Mouse (Mus musculus) Patski (cell line): ENCODE measurements around the gene Adcy2. TPM values are rescaled to one million over a fixed set of nuclear protein-coding genes. Genes with fewer than 3 reads are reported as not detected.

ENCODE experiments used
- ATAC-seq: fragments of 100-300 bp; one replicate; pipeline ENCODE4 v1.8.0; 2021
- CTCF ChIA-PET: fragments of 350-600 bp; sonication (Branson Sonifier 250); formaldehyde crosslinking; loops from one replicate; lab custom pipeline; 2022; ENCODE audit warnings: inconsistent platforms; lab: Charles Lee
- POLR2A ChIA-PET: fragments of 350-600 bp; sonication (Branson Sonifier 250); formaldehyde crosslinking; loops from one replicate; lab custom pipeline; 2022; ENCODE audit warnings: antibody characterized with exemption, inconsistent platforms; lab: Charles Lee
- DNase-seq: peaks from one replicate; pipeline ENCODE4 v3.0.0-alpha.2; 2011; ENCODE audit warnings: low read depth, low spot score
- H3K27me3 ChIP-seq: fragments of 371-371 bp; one replicate; pipeline ENCODE4 v1.5.1; 2021
- CTCF ChIP-seq: fragments of 100-300 bp; IDR thresholded peaks from one replicate; pipeline ENCODE4 v1.5.1; 2021
- in situ Hi-C: fragments of 300-500 bp; cut with MboI; formaldehyde crosslinking; loops from 3 replicates; pipeline ENCODE4 v1.11.1; 2018; ENCODE audit warnings: low pct_unique_long_range_greater_than_20kb, mixed read lengths
- polyA plus RNA-seq: library from polyadenylated mRNA; unstranded; gene quantifications from one replicate; pipeline ENCODE4 v1.2.3, GENCODE M21; 2021

Gene Adcy2
- polyA plus RNA-seq, 1 experiment from 2014 or later: 0.06 TPM

- DNase-seq (no peak), ATAC-seq (no peak)
- in situ Hi-C loops: no loop called here
- ChIA-PET POLR2A (no interaction called here), CTCF (no interaction called here)
- no peak for TF ChIP-seq CTCF
- no peaks in the 10 kb centered on the region for H3K27me3 ChIP-seq
These were observed 170.9 kb downstream of the Adcy2 start for GRCm38 (mm10) chr13:68828441-68828840.

- CTCF ChIA-PET: interaction anchor here (1.4 kb wide), 1 partner anchor 10 kb away, joined by 4 read pairs; no protein-coding TSS in a partner anchor
- DNase-seq (peak; percentile 22), ATAC-seq (no peak)
- H3K27me3 ChIP-seq: no peaks in the 10 kb centered on the region
- TF ChIP-seq CTCF: no peak
- POLR2A ChIA-PET: no interaction called here
- in situ Hi-C loops: no loop called here
These were observed 172.9 kb downstream of the Adcy2 start for GRCm38 (mm10) chr13:68826461-68826860.

GRCm38 (mm10) chr13:68820858-68821579 is 178.3 kb downstream of the Adcy2 start:
- POLR2A ChIA-PET: interaction anchor here (0.6 kb wide), 1 partner anchor 293 kb away, joined by 4 read pairs; no protein-coding TSS in a partner anchor
- in situ Hi-C loops: no loop called here
- CTCF ChIA-PET: interaction anchor here (1.4 kb wide), 1 partner anchor 10 kb away, joined by 4 read pairs; no protein-coding TSS in a partner anchor
- H3K27me3 ChIP-seq: no peaks in the 10 kb centered on the region
- ATAC-seq: no peak
- no peak for DNase-seq
- TF ChIP-seq CTCF: no peak

GRCm38 (mm10) chr13:68815704-68816477 is 183.4 kb downstream of the Adcy2 start:
- no peak for DNase-seq
- ChIA-PET POLR2A (no interaction called here), CTCF (interaction anchor here (1.3 kb wide), 1 partner anchor 10 kb away, joined by 4 read pairs; no protein-coding TSS in a partner anchor)
- in situ Hi-C loops: no loop called here
- no peak for ATAC-seq
- no peaks in the 10 kb centered on the region for H3K27me3 ChIP-seq
- TF ChIP-seq CTCF: no peak

GRCm38 (mm10) chr13:68811185-68811584 is 188.2 kb downstream of the Adcy2 start:
- CTCF ChIA-PET: interaction anchor here (1.2 kb wide), 1 partner anchor 10 kb away, joined by 4 read pairs; no protein-coding TSS in a partner anchor
- DNase-seq: no peak

DNA sequence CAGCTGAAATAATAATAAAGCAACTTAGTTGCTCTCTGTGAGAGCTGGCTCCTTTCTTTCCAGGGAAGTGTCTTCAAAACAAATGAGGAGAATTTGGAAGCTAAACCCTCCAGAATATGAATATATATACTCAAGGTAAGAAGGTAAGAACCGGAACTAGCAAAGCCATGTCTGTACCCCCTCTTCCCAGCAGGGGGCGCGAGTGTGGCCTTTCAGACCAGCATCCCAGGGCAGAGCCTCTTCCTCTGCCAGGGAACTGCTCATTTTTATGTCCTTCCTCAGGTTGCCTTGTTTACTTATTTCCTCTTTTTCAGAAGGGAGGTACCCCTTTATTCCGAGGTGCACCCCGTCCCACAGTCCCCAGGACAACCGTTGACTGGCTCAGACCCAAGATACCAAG is 199.6 kb downstream of the Adcy2 start:
- CTCF ChIA-PET: interaction anchor here (1.1 kb wide), 1 partner anchor 112 kb away, joined by 4 read pairs; no protein-coding TSS in a partner anchor
- H3K27me3 ChIP-seq: no peaks in the 10 kb centered on the region
- no peak for ATAC-seq
- TF ChIP-seq CTCF: peak; percentile 54
- no peak for DNase-seq
- POLR2A ChIA-PET: no interaction called here
- in situ Hi-C loops: no loop called here

More at GRCm38 (mm10) chr13:68811185-68811584, 188.2 kb downstream of the Adcy2 start:
- no peak for ATAC-seq
- TF ChIP-seq CTCF: no peak
- in situ Hi-C loops: no loop called here
- no peaks in the 10 kb centered on the region for H3K27me3 ChIP-seq
- POLR2A ChIA-PET: no interaction called here

GRCm38 (mm10) chr13:68793286-68793685 is 206.1 kb downstream of the Adcy2 start:
- DNase-seq: no peak
- no peak for TF ChIP-seq CTCF
- CTCF ChIA-PET: no interaction called here

DNA sequence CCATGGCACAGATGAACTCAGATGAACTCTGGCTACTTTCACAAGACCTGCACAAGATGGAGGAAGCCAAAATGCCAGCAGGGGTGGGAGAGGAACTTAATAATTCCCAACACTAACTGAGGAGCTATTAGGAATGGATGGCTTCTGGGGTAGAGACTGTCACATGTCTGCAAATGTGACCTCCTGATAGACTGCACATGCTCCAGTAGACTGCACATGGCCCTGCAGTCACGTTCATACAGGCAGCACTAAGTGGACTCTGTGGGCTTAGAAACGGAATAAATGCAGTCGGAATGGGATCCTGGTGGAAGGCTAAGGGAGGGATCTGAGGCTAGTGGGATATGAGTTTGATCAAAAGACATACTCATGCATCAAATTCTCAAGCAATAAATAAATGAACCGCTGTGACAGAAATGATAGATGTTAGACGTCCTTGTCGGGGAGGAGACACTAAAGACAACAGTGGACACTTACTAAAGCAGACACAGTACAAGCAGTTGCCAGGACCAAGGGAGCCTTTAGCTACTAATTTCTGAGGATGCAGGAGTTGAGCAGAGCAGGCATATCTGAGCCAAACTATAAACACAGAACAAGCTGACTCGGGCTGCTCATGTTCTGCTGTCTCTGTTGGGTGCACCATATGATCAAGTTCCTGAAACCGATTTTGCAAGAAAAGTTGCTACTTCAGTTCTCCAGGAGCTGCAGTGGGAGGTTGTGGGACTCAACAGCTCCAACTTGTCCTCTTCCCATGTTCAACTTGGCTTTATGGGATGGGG is 211.9 kb downstream of the Adcy2 start:
- ATAC-seq (no peak), DNase-seq (no peak)
- CTCF ChIA-PET: no interaction called here
- TF ChIP-seq CTCF: no peak
- H3K27me3 ChIP-seq: no peaks in the 10 kb centered on the region
- POLR2A ChIA-PET: no interaction called here
- in situ Hi-C loops: no loop called here

More at GRCm38 (mm10) chr13:68793286-68793685, 206.1 kb downstream of the Adcy2 start:
- POLR2A ChIA-PET: interaction anchor here (0.7 kb wide), 1 partner anchor 184 kb away, joined by 3 read pairs; no protein-coding TSS in a partner anchor
- in situ Hi-C loops: no loop called here
- no peaks in the 10 kb centered on the region for H3K27me3 ChIP-seq
- no peak for ATAC-seq

DNA sequence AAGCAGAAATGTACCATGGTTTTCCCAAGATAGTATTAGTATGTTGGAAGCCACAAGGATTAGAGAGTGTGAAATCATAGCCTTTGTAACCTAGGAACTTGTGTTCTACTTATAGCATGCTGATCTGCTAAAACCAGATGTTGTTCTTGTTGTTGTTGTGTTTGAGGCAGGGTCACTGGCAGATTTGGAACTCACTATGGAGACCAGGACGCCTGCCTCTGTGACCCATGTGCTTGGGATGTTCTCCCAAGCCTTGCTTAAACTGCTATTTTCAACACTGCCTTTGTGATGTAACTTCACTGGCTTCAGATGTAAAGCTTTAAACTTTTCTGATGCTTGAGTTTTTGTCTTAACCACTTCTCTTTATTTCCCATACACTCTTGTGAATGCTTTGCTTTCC is 216.2 kb downstream of the Adcy2 start:
- ChIA-PET POLR2A (no interaction called here), CTCF (no interaction called here)
- DNase-seq (no peak), ATAC-seq (no peak)
- no peaks in the 10 kb centered on the region for H3K27me3 ChIP-seq
- no peak for TF ChIP-seq CTCF
- in situ Hi-C loops: no loop called here

GRCm38 (mm10) chr13:68778011-68778672 is 221.2 kb downstream of the Adcy2 start:
- no peaks in the 10 kb centered on the region for H3K27me3 ChIP-seq
- ChIA-PET POLR2A (no interaction called here), CTCF (no interaction called here)
- in situ Hi-C loops: no loop called here
- TF ChIP-seq CTCF: no peak
- no peak for ATAC-seq
- no peak for DNase-seq
